Mouse (Mus musculus) spleen, adult 12 weeks (tissue): ENCODE results near the gene Oxld1.

Source experiments
- DNase-seq: peaks from one replicate; pipeline ENCODE4 v3.0.0; 2022; ENCODE audit warnings: low spot score

Oxld1 gene

DNA sequence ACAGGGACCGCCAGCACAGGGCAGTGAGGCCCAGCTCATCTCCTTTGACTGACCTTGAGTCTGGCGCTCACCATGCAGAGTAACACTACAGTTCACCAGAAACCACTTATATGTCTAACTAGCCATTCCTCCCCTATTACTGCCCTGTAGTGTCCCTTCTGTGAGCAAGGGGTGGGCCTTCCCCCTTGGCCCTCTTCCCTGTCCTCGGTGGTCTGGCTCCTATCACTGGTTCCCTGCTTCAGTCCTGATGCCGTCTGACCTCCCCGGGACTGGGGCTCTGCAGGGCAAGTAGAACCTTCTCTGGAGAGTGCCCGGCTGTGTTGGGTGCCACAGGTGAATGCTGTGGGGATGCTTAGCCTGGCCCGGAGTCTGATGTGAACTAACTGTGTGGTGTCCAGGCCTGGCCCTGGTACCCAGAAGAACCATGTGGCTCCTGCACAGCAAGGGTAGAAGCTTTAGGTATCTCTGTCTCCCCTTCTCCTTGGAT is 25.6 kb upstream of the Oxld1 start:
- DNase-seq = no peak

- DNase-seq = no peak
Observed at GRCm38 (mm10) chr11:120472052-120472451, 14.2 kb upstream of the Oxld1 start.

GRCm38 (mm10) chr11:120467736-120468092 is 9.8 kb upstream of the Oxld1 start:
- DNase-seq = no peak

GRCm38 (mm10) chr11:120467051-120467735 is 9.3 kb upstream of the Oxld1 start, which contains the start of gene Arl16:
Gene Arl16, minus strand, starts transcription at chr11:120467607.
- peak; percentile 95 for DNase-seq

DNA sequence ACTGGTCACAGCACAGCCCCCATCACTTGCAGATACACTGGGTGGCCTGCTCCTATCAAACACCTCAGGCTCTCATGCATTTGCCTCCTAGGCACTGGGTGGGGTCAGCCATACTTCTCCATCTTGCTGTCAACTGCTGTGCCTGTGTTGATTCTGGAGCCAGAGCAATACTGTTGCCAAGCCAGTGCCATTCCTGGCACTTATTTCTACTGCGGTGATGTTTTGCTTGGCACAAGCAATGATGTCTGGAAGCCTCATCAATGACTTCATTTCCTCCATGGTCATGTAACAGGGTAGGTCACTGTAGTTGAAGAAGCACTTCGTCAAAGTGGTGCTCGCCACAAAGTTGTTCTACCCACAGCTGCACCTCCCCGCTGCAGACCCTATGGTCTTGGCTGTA is 7.7 kb upstream of the Oxld1 start:
- no peak for DNase-seq

- no peak for DNase-seq
Observed at GRCm38 (mm10) chr11:120464365-120464764, 6.5 kb upstream of the Oxld1 start.

DNA sequence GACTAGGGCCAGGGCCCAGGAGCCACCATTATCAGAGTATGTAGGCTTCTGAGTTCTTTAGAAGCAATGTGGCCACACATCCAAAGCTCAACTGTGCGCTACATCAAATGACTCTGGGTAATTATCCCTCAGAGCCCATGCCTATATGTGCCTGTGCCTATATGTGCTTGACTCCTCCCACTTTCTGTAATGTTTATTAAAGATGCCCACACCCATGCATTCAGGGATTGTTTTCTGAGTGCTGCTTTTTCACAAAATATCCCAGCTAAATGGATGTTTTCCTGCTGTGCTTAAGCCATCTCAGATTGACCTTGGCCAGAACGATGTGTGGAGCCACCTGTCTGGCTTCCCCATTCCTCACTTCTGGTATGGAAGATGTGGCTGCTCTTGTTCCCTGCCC is 5.7 kb upstream of the Oxld1 start:
- DNase-seq = no peak

GRCm38 (mm10) chr11:120458847-120459597 is 1.2 kb upstream of the Oxld1 start:
- no peak for DNase-seq

- no peak for DNase-seq
Observed at GRCm38 (mm10) chr11:120457370-120457769, 498 bp downstream of the Oxld1 start.

DNA sequence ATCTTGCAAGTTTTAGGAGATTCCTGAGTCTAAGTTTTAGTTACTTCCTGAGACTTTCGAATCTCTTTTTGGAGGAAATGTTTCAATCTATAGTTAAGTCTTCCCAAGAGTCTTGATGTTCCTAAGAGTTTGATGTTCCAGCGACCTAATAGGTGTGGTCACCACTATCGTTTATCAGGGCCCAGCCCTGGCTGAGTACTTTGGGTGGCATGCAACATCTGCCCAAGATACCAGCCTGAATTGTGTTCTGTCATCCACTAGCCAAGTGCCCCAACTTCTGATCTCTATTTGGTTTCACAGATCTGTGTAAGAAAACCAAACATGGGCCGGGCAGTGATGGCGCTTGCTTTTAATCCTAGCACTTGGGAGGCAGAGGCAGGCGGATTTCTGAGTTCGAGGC is 2.5 kb downstream of the Oxld1 start:
- DNase-seq = no peak

GRCm38 (mm10) chr11:120454965-120455364 is 2.9 kb downstream of the Oxld1 start:
- DNase-seq = no peak

DNA sequence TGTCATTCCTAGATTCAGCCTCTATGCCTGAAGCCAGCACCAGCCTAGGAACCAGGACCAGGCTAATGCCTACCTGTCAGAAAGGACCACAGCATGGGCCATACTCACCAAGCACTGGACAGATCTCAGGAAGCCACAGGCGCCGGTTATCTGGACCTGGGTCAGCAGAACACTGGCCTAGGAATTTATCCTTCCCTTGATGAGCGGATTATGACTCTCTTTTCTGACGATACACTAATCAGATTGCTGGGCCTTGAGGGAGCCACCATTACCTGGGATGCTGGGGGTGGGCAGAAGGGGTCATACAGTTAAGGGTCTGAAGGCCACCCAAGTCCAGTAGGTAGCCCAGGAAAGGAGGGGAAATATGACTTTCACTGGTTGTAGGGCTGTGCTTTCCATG is 4.6 kb downstream of the Oxld1 start, which contains the start of gene Pde6g:
Gene Pde6g (minus strand): TSS at position 195 of the 400 bp plus-strand sequence.
- DNase-seq = no peak

- no peak for DNase-seq
Observed at GRCm38 (mm10) chr11:120452246-120452645, 5.6 kb downstream of the Oxld1 start.

DNA sequence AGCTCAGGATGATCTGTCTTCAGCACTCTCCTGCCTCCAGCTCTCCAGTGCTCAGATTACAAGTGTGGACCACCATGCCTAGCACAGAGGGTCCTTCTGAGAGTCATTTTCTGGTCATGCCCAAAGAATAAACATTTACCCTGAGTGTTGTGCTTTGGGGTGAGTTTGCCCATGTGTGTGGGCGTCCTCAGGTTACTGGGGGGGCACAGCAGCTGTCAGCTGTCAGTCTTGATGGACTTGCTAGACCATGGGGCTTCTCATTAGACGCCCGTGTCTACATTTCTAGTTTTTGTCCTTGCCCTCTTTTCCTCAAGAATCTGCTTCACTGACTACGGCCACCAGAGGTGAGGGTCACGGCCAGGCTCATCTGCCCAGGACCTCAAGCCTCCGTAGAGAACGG is 10.7 kb downstream of the Oxld1 start:
- DNase-seq = no peak

GRCm38 (mm10) chr11:120445475-120445874 is 12.4 kb downstream of the Oxld1 start:
- DNase-seq = no peak

DNA sequence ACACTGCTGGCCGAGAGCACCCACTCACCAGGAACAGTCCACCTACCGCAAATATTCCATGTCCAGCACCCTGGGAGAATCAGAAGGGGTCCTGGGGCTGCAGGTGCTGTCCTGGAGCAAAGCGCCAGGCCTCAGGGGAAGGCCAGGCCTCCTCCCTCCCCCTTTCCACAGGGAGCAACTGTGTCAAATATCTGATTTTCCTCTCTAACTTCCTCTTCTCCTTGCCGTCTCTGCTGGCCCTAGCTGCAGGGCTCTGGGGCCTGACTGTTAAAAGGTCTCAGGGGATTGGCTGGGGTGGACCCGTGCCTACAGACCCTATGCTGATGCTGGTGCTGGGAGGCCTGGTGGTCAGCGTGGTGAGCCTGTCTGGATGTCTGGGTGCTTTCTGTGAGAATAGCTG is 13.8 kb downstream of the Oxld1 start:
- no peak for DNase-seq

DNA sequence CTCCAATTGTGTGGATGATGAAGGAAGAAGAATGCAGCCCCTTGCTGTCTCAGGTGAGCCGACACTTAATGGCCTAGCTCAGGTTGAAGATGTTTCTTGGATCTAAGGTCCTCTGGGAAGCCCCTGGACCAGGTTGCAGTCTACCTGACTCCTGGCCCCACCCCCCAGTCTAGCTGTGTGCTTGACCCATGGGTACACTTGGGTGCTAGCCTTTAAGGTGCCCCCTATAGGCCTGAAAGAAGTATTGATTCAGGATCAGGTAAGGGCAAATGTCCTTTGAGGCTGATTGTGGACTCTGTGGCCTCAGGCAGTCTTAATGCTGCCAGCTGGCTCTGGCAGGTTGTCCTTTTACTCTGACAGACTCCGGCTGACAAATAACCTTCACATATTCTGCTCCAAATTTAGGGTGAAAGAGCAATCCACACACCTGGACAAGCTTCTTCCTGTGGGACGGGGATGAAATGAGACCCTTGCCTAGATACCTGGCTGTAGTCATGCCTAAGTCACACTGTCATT is 15.0 kb downstream of the Oxld1 start:
- no peak for DNase-seq

GRCm38 (mm10) chr11:120442344-120442743 is 15.5 kb downstream of the Oxld1 start, which contains the start of gene Tspan10:
Gene Tspan10, plus strand, starts transcription at chr11:120442644.
- no peak for DNase-seq

DNA sequence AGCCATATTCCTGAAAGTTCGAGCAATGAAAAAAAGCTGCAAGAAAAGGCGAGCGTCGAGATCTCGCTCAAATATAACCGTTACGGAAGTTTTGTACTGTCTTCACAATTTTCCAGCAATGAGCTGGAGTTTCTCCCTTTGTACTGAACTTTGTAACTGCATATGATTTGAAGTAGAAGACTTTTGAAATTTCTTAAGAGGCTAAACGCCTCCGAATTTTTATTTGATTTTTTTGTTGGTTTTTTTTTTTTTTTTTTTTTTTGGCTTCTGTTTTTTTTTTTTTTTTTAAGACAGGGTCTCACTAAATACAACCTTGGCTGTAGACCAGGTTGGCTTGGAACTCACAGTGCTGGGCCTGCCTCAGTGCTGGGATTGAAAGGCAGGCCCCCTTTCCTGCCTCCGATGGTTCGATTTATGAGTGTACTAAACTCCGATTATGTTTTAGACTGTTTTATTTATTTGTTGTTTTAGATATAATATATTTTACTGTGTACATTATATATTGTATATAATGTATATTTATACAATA is 19.9 kb downstream of the Oxld1 start:
- no peak for DNase-seq

DNA sequence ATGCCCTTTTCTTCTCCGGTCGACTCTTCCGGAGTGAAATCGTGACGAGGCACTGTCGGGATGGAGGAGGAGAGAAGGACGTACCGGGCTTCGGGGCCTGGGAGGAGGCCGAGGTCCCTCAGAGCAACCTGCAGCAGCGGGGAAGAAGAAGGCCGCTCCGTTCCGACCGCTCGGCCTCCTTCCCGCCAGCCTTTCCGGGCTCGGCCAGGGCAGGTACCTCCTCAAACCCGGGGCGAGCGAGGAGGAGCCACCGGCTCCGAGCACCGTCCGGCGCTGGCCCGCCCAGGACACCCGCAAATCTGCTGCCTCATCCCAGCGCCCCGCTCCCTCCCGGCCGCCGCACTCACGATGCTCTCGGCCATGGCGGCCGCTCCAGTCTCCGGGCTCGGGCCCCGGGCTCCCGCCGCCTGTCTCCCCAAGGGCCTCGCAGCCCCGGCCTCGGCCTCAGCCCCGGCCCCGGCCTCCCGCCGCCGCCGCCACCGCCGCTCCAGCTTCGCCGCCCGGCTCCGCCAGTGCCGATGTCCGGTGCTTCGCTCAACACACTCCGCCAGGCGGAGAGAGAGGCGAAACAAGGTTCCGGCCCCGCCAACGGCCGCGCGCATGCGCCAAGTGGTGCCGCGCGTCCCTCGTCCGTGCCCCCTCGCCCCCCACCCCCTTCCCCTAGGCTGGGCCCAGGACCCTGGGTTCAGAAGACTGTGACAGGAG is 20.6 kb downstream of the Oxld1 start, which contains the start of gene Nploc4:
Gene Nploc4 (minus strand): TSS at position 557 of the 705 bp plus-strand sequence.
- peak; percentile 85 for DNase-seq

GRCm38 (mm10) chr11:120426727-120427126 is 31.1 kb downstream of the Oxld1 start:
- no peak for DNase-seq
